Mouse (Mus musculus): ENCODE measurements around the gene Ctnna3.

GRCm38 (mm10) chr10:64135481-64135880, 705.6 kb downstream of the Ctnna3 start:
- TF ChIP-seq USF1 (IDR thresholded peaks at IDR 0.05; ENCODE audit: low read depth) (no peak), CTCF (IDR thresholded peaks at IDR 0.05; ENCODE audit: control insufficient read depth, insufficient read depth, insufficient read length) (no peak), MAX (IDR thresholded peaks at IDR 0.05) (no peak), MYOD1 (IDR thresholded peaks at IDR 0.05; ENCODE audit: control insufficient read depth, insufficient read length, low read depth) (no peak), CEBPB (IDR thresholded peaks at IDR 0.05; ENCODE audit: low read depth) (no peak), FOSL1 (IDR thresholded peaks at IDR 0.05; ENCODE audit: insufficient read depth, low read length, poor library complexity, severe bottlenecking) (no peak), MYOG (IDR thresholded peaks at IDR 0.05; ENCODE audit: control insufficient read depth, extremely low read depth, insufficient read length) (no peak)
